Mouse (Mus musculus) kidney, embryonic 15.5 days (tissue): Measurements from ENCODE around the gene Tgfbr1. TPM values are rescaled to one million over a fixed set of nuclear protein-coding genes. Genes with fewer than 3 reads are reported as not detected.
A peak's percentile ranks its signal among the peaks of the same experiment; 100 is the strongest.
"Not testable (repeated sequence)": the region's sequence is repeated elsewhere in the genome, so short reads cannot be mapped to it uniquely, and the experiment has no call there.

Experiments
- ATAC-seq: fragments of 200-750 bp; cut with Nextera tagmentation; replicated peaks from 2 replicates; pipeline ENCODE4 v1.8.0; 2017; ENCODE audit warnings: moderate TSS enrichment; ENCODE audit not compliant: low FRiP score
- H3K27ac ChIP-seq: fragments of 300-500 bp; sonication (generic); 2 replicates; pipeline ENCODE4 v1.5.1; 2015; ENCODE audit warnings: mild to moderate bottlenecking, inconsistent platforms
- H3K27me3 ChIP-seq: fragments of 300-500 bp; sonication (generic); 2 replicates; pipeline ENCODE4 v1.6.1; 2015; ENCODE audit warnings: inconsistent platforms
- H3K36me3 ChIP-seq: fragments of 300-500 bp; sonication (generic); 2 replicates; pipeline ENCODE4 v1.6.1; 2015; ENCODE audit warnings: inconsistent platforms
- H3K4me1 ChIP-seq: fragments of 300-500 bp; sonication (generic); 2 replicates; pipeline ENCODE4 v1.6.1; 2015; ENCODE audit warnings: inconsistent platforms
- H3K4me2 ChIP-seq: fragments of 300-500 bp; sonication (generic); 2 replicates; pipeline ENCODE4 v1.6.1; 2015; ENCODE audit warnings: moderate library complexity, mild to moderate bottlenecking, inconsistent platforms
- H3K4me3 ChIP-seq: fragments of 300-500 bp; sonication (generic); replicated peaks from 2 replicates; pipeline ENCODE4 v1.5.1; 2015; ENCODE audit warnings: mild to moderate bottlenecking, inconsistent platforms
- H3K9ac ChIP-seq: fragments of 300-500 bp; sonication (generic); 2 replicates; pipeline ENCODE4 v1.6.1; 2015; ENCODE audit warnings: mild to moderate bottlenecking, inconsistent platforms
- H3K9me3 ChIP-seq: fragments of 300-500 bp; sonication (generic); replicated peaks from 2 replicates; pipeline ENCODE4 v1.6.1; 2016; ENCODE audit warnings: inconsistent platforms
- WGBS: fragments of 180-500 bp; shearing (Covaris S2); methylation state at CpG from one replicate; pipeline ENCODE4 v1.1.7; 2015; ENCODE audit warnings: mixed read lengths; 5-methylcytosine and 5-hydroxymethylcytosine counted together
- polyA plus RNA-seq: library from polyadenylated mRNA; unstranded; fragments of >200 nt; fragmentation: Nextera tagmentation; extraction: Ambion mirVana; gene quantifications from 2 replicates; pipeline ENCODE4 v1.2.1, GENCODE M21; 2015

Tgfbr1 gene
- polyA plus RNA-seq, 1 experiment from 2014 or later: 45.2 TPM

DNA sequence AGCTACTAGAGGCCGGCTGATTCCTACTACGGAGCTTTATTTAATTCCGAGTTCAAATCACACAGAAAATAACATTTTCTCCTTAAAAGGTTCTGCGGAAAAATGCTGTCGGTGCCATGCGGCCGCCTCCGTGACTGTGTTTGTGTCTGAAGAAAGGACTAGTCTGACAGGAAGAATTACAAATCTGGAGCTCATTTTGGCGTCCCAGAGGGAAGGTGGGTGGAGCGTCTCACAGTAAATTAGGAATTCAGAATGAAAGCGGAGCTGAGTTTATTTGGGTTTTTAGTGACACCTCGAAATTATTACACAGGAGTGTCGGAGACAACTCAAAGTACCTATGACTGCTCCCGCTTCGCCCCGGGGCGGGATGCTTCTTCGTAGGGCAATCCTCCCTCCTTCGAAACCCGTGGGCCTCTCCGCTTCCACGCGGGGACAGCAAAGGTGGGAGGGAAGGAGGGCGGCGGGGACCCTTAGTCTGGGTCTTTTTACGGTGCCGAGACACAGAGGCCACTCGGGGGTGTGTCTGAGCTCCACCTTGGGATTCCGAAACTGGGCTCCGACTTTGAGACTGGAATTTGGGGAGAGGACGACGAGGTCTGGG lies 861 bp upstream of the Tgfbr1 start:
- H3K4me3 ChIP-seq: peak overlapping the region; percentile 84
- ATAC-seq: no peak; the same call in none of the 2 replicates
- WGBS: under 1% methylated on average over 32 of the region's 32 CpGs

DNA sequence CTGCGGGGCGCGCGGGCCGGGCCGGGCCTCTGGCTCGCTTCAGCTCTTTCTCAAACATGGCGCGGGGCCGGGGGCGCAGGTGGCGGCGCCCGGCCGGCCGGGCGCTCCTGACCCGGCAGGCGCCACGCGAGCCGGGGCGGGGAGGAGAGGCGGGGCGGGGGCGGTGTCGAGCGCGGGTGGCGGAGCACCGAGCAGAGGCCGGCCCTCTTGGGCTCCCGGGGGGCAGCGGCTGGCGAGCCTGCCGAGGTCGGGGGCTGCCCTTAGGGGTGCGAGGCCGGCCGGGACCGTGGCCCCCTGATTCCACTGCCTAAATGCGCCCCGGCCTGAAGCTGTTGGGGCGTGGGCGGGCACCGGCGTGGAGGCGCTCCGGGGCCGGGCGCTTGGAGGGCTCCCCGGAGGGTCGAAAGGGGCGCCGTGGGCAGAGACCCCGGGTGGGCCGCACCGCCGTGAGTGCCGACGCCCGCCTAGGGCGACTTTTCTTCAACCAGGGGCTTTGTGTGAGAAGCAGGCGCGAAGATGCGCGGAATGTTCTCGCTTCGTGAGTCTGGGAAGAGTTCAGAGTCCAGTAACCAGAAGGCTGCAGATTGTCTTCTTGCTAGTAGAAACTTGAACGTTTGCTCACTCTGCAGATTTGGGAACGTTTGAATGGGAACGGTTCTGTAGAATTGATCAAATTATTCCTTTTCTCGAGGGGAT lies 542 bp downstream of the Tgfbr1 start:
- Histone ChIP-seq H3K4me3 (peak overlapping the region; percentile 84), H3K36me3 (no peaks in the 10 kb centered on the region), H3K9ac (peak overlapping the region; percentile 93), H3K4me2 (peak overlapping the region; percentile 94), H3K9me3 (no peaks in the 10 kb centered on the region), H3K4me1 (peaks cover 35% of the 10 kb centered on the region), H3K27ac (peak overlapping the region; percentile 96), H3K27me3 (no peaks in the 10 kb centered on the region)
- peak; percentile 81 for ATAC-seq
- WGBS: 1% methylated on average over 54 of the region's 73 CpGs

More for the DNA sequence above, 861 bp upstream of the Tgfbr1 start:
- Histone ChIP-seq H3K4me2 (peak overlapping the region; percentile 94), H3K36me3 (no peaks in the 10 kb centered on the region), H3K4me1 (peaks cover 35% of the 10 kb centered on the region), H3K9ac (peak overlapping the region; percentile 70), H3K9me3 (no peaks in the 10 kb centered on the region), H3K27ac (peak overlapping the region; percentile 90), H3K27me3 (no peaks in the 10 kb centered on the region)

DNA sequence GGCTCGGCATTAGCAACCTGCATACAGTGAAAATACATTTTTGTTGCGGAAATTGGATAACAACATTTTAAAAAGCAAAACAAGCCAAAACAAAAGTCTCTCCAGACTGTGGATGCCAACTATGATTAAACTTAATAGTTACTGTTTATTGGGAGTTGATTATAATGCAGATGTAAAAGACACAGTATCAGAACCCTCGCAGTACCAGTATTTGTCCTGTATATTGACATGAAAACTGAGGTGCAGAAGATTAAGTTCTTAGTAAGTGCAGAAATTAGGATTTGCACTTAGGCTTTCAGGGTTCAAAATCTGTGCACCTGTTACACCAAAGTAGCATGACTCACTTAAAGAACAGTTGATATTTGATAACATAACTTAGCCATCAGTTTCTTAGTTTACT lies 1.3 kb downstream of the Tgfbr1 start:
- no peaks in the 10 kb centered on the region for H3K27me3 ChIP-seq
- H3K4me1 ChIP-seq: peaks cover 34% of the 10 kb centered on the region
- no peak overlapping the region for H3K27ac ChIP-seq
- H3K4me2 ChIP-seq: peak overlapping the region; percentile 94
- peak overlapping the region; percentile 84 for H3K4me3 ChIP-seq
- 40% methylated on average over 3 of the region's 3 CpGs for WGBS
- H3K9ac ChIP-seq: peak overlapping the region; percentile 93
- no peaks in the 10 kb centered on the region for H3K36me3 ChIP-seq
- ATAC-seq: no peak
- H3K9me3 ChIP-seq: no peaks in the 10 kb centered on the region

DNA sequence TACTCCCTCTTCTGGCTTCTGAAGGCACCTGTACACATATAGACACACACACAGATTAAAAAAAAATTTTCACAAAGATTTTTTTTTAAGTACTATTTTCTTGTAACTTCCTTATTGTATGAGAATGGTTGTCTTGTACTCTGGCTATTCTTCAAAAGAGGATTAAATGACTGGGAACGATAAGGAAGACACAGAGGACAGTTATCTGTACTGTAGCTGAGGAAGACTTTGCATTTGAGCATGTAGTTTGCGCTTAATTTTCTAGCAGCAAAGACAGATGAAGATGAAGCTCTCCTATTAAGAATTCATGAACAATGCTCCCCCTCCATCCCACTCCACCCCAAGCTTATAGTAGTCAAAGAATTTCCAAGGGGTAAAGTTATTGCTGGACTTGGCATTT lies 9.6 kb downstream of the Tgfbr1 start:
- Histone ChIP-seq H3K4me2 (no peak overlapping the region), H3K9ac (no peak overlapping the region), H3K36me3 (no peaks in the 10 kb centered on the region), H3K27me3 (no peaks in the 10 kb centered on the region), H3K9me3 (no peaks in the 10 kb centered on the region), H3K4me1 (peaks cover 27% of the 10 kb centered on the region), H3K4me3 (no peak overlapping the region), H3K27ac (no peak overlapping the region)
- no peak for ATAC-seq
- 94% methylated on average over 2 of the region's 2 CpGs for WGBS

DNA sequence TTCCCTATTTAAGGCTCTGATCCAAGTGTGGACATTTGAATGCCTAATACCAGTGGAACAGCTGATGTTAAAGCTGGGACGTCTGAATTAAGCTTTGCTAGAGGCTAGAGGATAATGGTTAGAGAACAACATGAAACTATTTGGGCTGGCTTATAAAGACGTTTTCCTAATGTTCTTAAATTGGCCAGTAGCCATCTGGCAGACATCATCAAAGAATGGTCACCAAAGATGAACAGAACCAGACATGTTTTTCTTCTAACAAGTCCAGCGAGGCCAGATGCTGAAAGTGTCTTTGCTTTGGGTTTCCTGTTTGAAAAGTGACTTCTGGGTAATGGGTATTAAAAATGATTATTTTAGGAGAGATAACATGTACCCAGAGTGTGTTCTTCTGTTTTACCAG lies 10.1 kb downstream of the Tgfbr1 start:
- H3K4me3 ChIP-seq: no peak overlapping the region
- H3K27me3 ChIP-seq: no peaks in the 10 kb centered on the region
- no peaks in the 10 kb centered on the region for H3K9me3 ChIP-seq
- no peak overlapping the region for H3K9ac ChIP-seq
- H3K36me3 ChIP-seq: no peaks in the 10 kb centered on the region
- ATAC-seq: no peak
- no peak overlapping the region for H3K4me2 ChIP-seq
- H3K4me1 ChIP-seq: peaks cover 27% of the 10 kb centered on the region
- H3K27ac ChIP-seq: no peak overlapping the region
- 55% methylated on average over 3 of the region's 3 CpGs for WGBS

DNA sequence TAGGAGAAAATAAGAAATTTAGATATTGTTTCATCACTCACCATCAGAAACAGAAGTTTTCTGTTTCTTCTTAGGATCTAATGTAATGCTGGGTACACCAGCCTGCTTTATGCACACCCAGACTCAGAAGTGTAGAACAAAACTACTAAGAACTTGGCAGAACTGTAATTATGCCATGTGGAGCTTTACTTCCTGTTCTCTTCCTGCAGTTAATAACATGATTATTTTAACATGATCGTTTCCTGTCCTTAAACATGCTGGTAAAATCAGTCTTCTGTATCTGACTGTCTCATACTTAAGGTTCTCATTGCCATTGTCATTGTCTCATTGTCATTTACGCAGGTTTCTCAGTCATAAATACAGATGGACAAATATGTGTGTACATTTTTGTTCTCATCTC lies 15.7 kb downstream of the Tgfbr1 start:
- Histone ChIP-seq H3K9me3 (no peaks in the 10 kb centered on the region), H3K27ac (no peak overlapping the region), H3K4me2 (no peak overlapping the region), H3K4me1 (peaks cover 3% of the 10 kb centered on the region; the same call in 1 of the 2 replicates), H3K36me3 (no peaks in the 10 kb centered on the region), H3K27me3 (no peaks in the 10 kb centered on the region), H3K9ac (no peak overlapping the region), H3K4me3 (no peak overlapping the region)
- WGBS: 69% methylated on average over 2 of the region's 2 CpGs
- ATAC-seq: no peak

DNA sequence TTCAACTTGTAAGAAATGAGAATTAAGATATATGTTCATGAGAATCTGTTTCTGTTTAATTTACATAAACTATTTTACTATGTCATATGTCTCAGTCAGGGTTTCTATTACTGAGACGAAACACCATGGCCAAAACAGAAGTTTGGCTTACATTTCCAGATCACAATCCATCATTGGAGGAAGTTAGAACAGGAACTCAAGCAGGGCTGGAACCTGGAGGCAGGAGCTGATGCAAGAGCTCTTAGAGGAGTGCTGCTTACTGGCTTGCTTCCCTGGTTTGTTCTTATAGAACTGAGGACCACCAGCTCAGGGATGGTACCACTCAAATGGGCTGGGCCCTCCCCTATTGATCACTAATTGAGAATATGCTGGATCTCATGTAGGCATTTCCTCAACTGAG lies 25.7 kb downstream of the Tgfbr1 start:
- Histone ChIP-seq H3K36me3 (no peaks in the 10 kb centered on the region), H3K9me3 (no peaks in the 10 kb centered on the region), H3K27ac (no peak overlapping the region), H3K4me3 (no peak overlapping the region), H3K4me2 (no peak overlapping the region), H3K27me3 (no peaks in the 10 kb centered on the region), H3K4me1 (no peaks in the 10 kb centered on the region), H3K9ac (no peak overlapping the region)
- no peak for ATAC-seq
- 39% methylated on average over 1 of the region's 1 CpGs for WGBS

DNA sequence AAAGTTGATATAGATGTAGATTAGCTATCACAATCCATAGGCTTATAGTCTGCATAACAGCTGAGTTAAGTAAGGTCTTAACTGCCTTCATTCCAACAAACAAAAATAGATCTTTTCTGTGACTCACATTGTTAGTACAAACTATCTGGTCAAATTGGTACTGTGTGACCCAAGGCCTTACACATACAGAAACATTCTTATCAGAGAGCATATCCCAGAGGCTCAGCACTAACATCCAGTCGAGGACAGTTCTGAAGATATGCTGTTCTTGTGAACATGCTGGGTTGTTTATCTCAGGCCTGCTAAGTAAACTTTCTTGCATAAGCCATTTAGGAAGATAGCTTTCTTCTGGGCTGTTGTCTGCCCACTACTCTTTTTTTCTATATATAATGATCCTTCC lies 29.4 kb downstream of the Tgfbr1 start:
- Histone ChIP-seq H3K27ac (no peak overlapping the region), H3K27me3 (no peaks in the 10 kb centered on the region), H3K9me3 (no peaks in the 10 kb centered on the region), H3K4me3 (no peak overlapping the region), H3K4me1 (no peaks in the 10 kb centered on the region), H3K4me2 (no peak overlapping the region), H3K9ac (no peak overlapping the region), H3K36me3 (peaks cover 18% of the 10 kb centered on the region)
- ATAC-seq: no peak
- 66% methylated on average over 1 of the region's 1 CpGs for WGBS

DNA sequence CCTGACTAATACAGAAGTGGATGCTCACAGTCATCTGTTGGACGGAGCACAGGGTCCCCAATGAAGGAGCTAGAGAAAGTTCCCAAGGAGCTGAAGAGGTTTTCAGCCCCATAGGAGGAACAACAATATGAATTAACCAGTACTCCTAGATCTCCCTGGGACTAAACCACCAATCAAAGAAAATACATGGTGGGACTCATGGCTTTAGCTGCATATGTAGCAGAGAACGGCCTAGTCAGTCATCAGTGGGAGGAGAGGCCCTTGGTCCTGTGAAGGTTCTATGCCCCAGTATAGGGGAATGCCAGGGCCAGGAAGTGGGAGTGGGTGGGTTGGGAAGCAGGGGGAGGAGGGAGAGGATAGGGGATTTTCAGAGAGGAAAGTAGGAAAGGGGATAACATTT lies 38.9 kb downstream of the Tgfbr1 start:
- 97% methylated on average over 2 of the region's 2 CpGs for WGBS
- not testable (repeated sequence) for H3K27me3 ChIP-seq

DNA sequence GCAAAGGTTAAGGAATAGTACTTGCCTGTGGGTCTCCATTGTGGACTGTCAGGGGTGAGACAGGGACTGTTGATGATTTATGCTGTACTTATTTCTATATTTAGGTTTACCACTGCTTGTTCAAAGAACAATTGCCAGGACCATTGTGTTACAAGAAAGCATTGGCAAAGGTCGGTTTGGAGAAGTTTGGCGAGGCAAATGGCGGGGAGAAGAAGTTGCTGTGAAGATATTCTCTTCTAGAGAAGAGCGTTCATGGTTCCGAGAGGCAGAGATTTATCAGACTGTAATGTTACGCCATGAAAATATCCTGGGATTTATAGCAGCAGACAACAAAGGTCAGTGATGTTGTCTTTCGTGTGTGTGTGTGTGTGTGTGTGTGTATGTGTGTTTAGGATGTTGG lies 43.2 kb downstream of the Tgfbr1 start:
- no peaks in the 10 kb centered on the region for H3K4me1 ChIP-seq
- WGBS: 88% methylated on average over 7 of the region's 7 CpGs
- no peak overlapping the region for H3K9ac ChIP-seq
- no peak for ATAC-seq
- H3K27me3 ChIP-seq: no peaks in the 10 kb centered on the region
- no peaks in the 10 kb centered on the region for H3K9me3 ChIP-seq
- H3K4me3 ChIP-seq: no peak overlapping the region
- H3K27ac ChIP-seq: no peak overlapping the region
- H3K4me2 ChIP-seq: no peak overlapping the region
- peaks cover 56% of the 10 kb centered on the region for H3K36me3 ChIP-seq

More for the DNA sequence above, 38.9 kb downstream of the Tgfbr1 start:
- not testable (repeated sequence) for H3K9me3 ChIP-seq, H3K4me1 ChIP-seq, H3K9ac ChIP-seq, H3K4me2 ChIP-seq, H3K27ac ChIP-seq, H3K4me3 ChIP-seq, ATAC-seq
- H3K36me3 ChIP-seq: peaks cover 30% of the 10 kb centered on the region

DNA sequence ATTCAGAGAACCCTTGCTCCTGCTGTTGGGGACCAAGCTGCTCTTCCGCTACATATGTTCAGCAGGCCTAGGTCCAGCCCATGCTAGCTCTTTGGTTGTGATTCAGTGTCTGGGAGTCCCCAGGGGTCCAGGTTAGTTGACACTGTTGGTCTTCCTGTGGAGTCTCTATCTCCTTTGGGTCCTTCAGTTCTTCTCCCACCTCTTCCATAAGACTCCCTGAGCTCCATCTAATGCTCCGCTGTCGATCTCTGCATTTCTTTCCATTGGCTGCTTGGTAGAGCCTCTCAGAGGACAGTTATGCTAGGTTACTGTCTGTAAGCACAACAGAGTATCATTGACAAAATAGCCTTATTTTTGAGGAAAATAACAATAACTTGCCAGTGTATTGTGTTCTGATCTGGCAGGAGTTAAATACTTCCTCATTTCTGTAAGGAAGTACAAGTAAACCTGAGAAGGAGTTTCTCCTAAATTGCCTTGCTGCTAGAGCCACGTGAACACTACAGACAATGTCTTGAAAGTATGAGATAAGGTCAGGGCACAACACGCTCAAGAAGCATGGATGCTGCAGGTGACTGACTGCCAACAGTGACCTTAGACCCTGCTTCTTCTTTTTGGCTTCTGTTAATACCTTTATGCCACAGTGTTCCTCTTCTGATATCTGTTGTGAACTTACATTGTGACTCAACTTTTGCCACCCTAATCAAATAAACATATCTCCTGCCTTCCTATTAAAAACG lies 45.1 kb downstream of the Tgfbr1 start:
- Histone ChIP-seq H3K27ac (no peak overlapping the region), H3K27me3 (no peaks in the 10 kb centered on the region), H3K9me3 (no peaks in the 10 kb centered on the region), H3K9ac (no peak overlapping the region), H3K4me3 (no peak overlapping the region), H3K4me2 (no peak overlapping the region), H3K4me1 (no peaks in the 10 kb centered on the region), H3K36me3 (peaks cover 66% of the 10 kb centered on the region)
- 86% methylated on average over 6 of the region's 6 CpGs for WGBS
- no peak for ATAC-seq

DNA sequence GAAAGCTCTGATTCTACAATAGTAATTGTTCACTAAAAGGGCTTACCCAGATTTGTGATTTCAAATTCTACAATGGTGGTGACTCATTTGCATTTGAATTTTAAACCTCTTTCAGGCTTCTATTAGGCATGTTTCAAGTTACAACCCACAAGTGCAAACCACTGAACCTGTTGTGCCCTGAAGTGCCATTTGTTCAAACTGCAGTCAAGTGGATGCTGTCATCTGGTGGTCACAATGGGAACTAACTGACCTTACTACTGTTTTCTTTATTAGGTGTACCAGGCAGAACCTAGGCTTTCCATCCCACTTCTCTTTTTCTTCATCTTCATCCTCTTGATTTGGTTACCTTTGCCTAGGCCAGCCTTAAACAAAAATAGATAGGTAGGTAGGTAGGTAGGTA lies 46.8 kb downstream of the Tgfbr1 start:
- Histone ChIP-seq H3K36me3 (peaks cover 72% of the 10 kb centered on the region), H3K9ac (no peak overlapping the region), H3K27me3 (no peaks in the 10 kb centered on the region), H3K9me3 (no peaks in the 10 kb centered on the region), H3K27ac (no peak overlapping the region), H3K4me1 (no peaks in the 10 kb centered on the region), H3K4me2 (no peak overlapping the region), H3K4me3 (no peak overlapping the region)
- ATAC-seq: no peak
